Mouse (Mus musculus): ENCODE results near the gene Kat5. TPM values are rescaled to one million over a fixed set of nuclear protein-coding genes. Genes with fewer than 3 reads are reported as not detected.

The Kat5 gene
- polyA plus RNA-seq, 1 experiment from 2014 or later, result 37.4 TPM

GRCm38 (mm10) chr19:5580776-5581175, 29.3 kb downstream of the Kat5 start:
- no peak for ATAC-seq
- no peak overlapping the region for H3K4me3 ChIP-seq (ENCODE audit: low read depth, low read length)
- H3K27ac ChIP-seq (ENCODE audit: low read depth, low read length), result no peak overlapping the region
- no peaks in the 10 kb centered on the region for H3K36me3 ChIP-seq (ENCODE audit: control insufficient read depth, insufficient read depth)
- no peaks in the 10 kb centered on the region for H3K27me3 ChIP-seq (replicated peaks; ENCODE audit: control insufficient read depth, insufficient read depth, low read length)
- no peak overlapping the region for H3K9ac ChIP-seq (ENCODE audit: low read depth, low read length)
- TF ChIP-seq CTCF (IDR thresholded peaks at IDR 0.05; ENCODE audit: low read depth), result no peak
- 91% methylated on average over 6 of the region's 6 CpGs for WGBS
- no peak overlapping the region for H3K4me2 ChIP-seq (replicated peaks; ENCODE audit: low read depth)
- H3K9me3 ChIP-seq (ENCODE audit: control insufficient read depth), result no peaks in the 10 kb centered on the region
- no peaks in the 10 kb centered on the region for H3K4me1 ChIP-seq (replicated peaks; ENCODE audit: control insufficient read depth, insufficient read depth, low read length)

DNA sequence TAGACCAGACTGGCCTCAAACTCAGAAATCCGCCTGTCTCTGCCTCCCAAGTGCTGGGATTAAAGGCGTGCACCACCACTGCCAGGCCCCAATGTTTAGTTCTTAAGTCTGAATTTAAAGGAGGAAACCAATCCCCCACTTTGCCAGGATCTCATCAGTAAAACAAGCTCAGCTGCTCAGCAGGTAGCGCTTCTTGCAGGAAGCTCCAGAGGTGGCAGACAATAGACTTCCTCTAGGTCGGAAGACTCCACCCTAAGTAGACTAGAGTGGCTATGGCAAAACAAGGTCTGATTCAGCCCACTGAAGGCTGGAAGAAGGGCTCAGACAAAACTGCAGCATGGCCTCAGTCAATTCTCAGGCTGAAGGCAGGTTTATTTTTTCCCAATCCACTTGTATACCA, 30.1 kb downstream of the Kat5 start:
- WGBS, result 75% methylated on average over 4 of the region's 4 CpGs
- no peaks in the 10 kb centered on the region for H3K36me3 ChIP-seq (ENCODE audit: control insufficient read depth, insufficient read depth)
- no peaks in the 10 kb centered on the region for H3K27me3 ChIP-seq (replicated peaks; ENCODE audit: control insufficient read depth, insufficient read depth, low read length)
- H3K4me2 ChIP-seq (replicated peaks; ENCODE audit: low read depth), result no peak overlapping the region
- H3K9me3 ChIP-seq (ENCODE audit: control insufficient read depth), result no peaks in the 10 kb centered on the region
- H3K27ac ChIP-seq (ENCODE audit: low read depth, low read length), result no peak overlapping the region
- ATAC-seq, result no peak
- H3K4me3 ChIP-seq (ENCODE audit: low read depth, low read length), result no peak overlapping the region
- H3K9ac ChIP-seq (ENCODE audit: low read depth, low read length), result no peak overlapping the region
- no peaks in the 10 kb centered on the region for H3K4me1 ChIP-seq (replicated peaks; ENCODE audit: control insufficient read depth, insufficient read depth, low read length)
- no peak for TF ChIP-seq CTCF (IDR thresholded peaks at IDR 0.05; ENCODE audit: low read depth)

DNA sequence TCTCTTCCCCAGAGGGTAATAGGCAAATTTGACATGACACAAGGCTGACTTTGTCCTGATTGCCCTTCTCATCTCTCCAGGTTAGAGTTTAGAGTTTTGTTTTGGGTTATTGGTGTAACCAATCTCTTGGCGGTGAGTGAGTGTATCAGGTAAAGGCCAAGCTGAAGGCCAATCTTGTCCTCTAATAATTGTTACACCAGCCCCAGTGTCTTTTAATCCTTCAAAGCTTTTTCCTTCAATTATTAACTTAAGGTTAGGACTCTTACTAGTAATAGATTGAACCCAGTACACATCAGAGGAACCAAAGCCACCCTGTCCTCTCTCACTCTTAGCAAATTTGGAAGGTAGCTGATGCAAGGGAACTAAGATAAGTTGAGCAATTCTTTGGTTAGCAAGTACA, 34.7 kb downstream of the Kat5 start:
- no peaks in the 10 kb centered on the region for H3K9me3 ChIP-seq (ENCODE audit: control insufficient read depth)
- H3K27me3 ChIP-seq (replicated peaks; ENCODE audit: control insufficient read depth, insufficient read depth, low read length), result no peaks in the 10 kb centered on the region
- no peak overlapping the region for H3K4me3 ChIP-seq (ENCODE audit: low read depth, low read length)
- H3K4me2 ChIP-seq (replicated peaks; ENCODE audit: low read depth), result no peak overlapping the region
- H3K9ac ChIP-seq (ENCODE audit: low read depth, low read length), result no peak overlapping the region
- H3K27ac ChIP-seq (ENCODE audit: low read depth, low read length), result no peak overlapping the region
- no peak for TF ChIP-seq CTCF (IDR thresholded peaks at IDR 0.05; ENCODE audit: low read depth)
- no peaks in the 10 kb centered on the region for H3K4me1 ChIP-seq (replicated peaks; ENCODE audit: control insufficient read depth, insufficient read depth, low read length)
- 59% methylated on average over 1 of the region's 1 CpGs for whole genome bisulfite sequencing
- H3K36me3 ChIP-seq (ENCODE audit: control insufficient read depth, insufficient read depth), result peaks cover 13% of the 10 kb centered on the region
- no peak for ATAC-seq

DNA sequence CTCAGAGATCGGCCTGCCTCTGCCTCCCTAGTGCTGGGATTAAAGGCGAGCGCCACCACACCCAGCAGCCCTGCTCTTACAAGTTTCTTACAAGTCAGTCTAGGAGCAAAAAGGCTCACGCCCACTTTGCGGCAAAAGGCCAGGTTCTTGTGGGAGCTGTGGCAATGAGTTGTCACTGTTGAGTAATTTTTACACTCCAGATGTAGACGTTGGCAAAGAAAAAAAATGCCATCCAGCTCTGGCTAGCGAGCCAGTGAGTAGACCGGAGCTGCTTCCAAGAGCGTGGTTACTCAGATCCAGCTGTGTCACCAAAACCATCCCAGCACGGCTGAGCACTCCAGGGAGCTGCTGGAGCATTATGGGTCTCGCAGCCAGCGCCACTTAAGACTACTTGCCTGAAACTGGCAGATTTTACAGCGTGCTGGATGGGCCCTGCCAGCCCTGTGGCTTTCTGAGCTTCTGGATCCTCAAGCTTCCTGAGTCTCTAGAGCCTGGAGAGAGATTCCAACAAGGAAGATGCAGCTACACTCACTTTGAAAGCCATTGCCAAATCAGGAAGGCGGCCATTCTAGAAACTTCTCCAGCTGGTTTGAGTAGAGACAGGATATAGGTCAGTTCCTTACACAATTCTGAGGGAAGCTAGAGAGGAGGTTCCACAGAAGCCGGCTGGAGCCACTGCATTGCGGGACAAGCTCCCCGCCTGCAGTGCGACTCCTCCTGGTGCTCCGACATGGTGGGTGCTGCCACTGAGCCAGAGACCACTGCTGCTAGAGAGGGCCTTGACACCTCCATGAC, 37.5 kb downstream of the Kat5 start:
- Histone ChIP-seq H3K9me3 (ENCODE audit: control insufficient read depth) (no peaks in the 10 kb centered on the region), H3K9ac (ENCODE audit: low read depth, low read length) (no peak overlapping the region), H3K4me1 (replicated peaks; ENCODE audit: control insufficient read depth, insufficient read depth, low read length) (0 out of 2 replicates have a peak, but pooled peaks cover 3% of the 10 kb centered on the region), H3K27ac (ENCODE audit: low read depth, low read length) (no peak overlapping the region; the same call in 1 of the 2 replicates), H3K4me3 (ENCODE audit: low read depth, low read length) (no peak overlapping the region), H3K27me3 (replicated peaks; ENCODE audit: control insufficient read depth, insufficient read depth, low read length) (no peaks in the 10 kb centered on the region), H3K36me3 (ENCODE audit: control insufficient read depth, insufficient read depth) (peaks cover 27% of the 10 kb centered on the region), H3K4me2 (replicated peaks; ENCODE audit: low read depth) (no peak overlapping the region)
- ATAC-seq, result no peak
- no peak for TF ChIP-seq CTCF (IDR thresholded peaks at IDR 0.05; ENCODE audit: low read depth)
- WGBS, result 80% methylated on average over 19 of the region's 19 CpGs

GRCm38 (mm10) chr19:5571831-5572230, 38.2 kb downstream of the Kat5 start:
- H3K27me3 ChIP-seq (replicated peaks; ENCODE audit: control insufficient read depth, insufficient read depth, low read length), result no peaks in the 10 kb centered on the region
- no peak overlapping the region for H3K9ac ChIP-seq (ENCODE audit: low read depth, low read length)
- H3K4me1 ChIP-seq (replicated peaks; ENCODE audit: control insufficient read depth, insufficient read depth, low read length), result 0 out of 2 replicates have a peak, but pooled peaks cover 6% of the 10 kb centered on the region
- H3K36me3 ChIP-seq (ENCODE audit: control insufficient read depth, insufficient read depth), result peaks cover 27% of the 10 kb centered on the region
- no peak overlapping the region for H3K4me2 ChIP-seq (replicated peaks; ENCODE audit: low read depth)
- no peak for TF ChIP-seq CTCF (IDR thresholded peaks at IDR 0.05; ENCODE audit: low read depth)
- no peak overlapping the region for H3K27ac ChIP-seq (ENCODE audit: low read depth, low read length)
- 77% methylated on average over 5 of the region's 5 CpGs for WGBS
- H3K4me3 ChIP-seq (ENCODE audit: low read depth, low read length), result no peak overlapping the region
- no peak for ATAC-seq
- H3K9me3 ChIP-seq (ENCODE audit: control insufficient read depth), result no peaks in the 10 kb centered on the region

DNA sequence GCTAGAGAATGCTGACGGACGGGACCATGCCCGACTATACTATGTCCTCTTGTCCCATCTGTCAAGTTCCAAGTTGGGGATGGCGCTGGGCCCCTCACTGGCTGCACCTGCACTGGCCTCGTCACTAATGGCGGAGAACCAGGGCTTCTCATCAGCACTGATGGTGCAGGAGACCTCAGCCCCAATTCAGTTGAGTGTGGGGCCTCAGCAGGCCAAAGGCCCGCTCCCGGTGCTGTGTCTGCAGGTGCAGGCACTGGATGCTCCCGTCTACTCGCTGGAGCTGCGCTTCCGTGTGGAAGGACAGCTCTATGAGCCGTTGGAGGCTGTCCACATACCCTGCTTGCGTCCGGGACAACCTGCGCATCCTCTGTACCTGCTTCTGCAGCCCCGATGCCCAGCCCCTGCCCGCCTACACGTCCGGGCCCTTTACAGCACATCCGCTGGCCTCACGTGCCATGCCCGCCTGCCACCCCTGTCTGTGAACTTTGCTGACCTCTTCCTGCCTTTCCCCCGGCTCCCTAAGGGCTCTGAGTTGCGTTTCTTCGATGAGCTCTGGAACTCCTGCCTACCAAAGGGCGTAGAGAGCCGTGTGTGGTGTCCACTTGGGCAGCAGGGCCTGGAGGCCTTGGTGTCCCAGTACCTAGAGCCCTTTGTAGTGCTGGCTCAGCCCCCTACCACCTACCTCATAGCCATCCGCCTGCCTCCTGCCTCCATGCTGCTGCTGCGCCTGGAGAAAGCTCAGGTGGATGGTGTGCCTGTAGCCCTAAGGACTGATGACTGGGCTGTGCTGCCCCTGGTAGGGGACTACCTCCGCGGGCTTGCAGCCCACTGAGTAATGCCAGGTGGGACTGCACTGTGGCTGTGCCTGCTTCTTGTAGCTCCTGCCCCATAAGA, 39.4 kb downstream of the Kat5 start:
- no peak overlapping the region; the same call in 1 of the 2 replicates for H3K4me2 ChIP-seq (replicated peaks; ENCODE audit: low read depth)
- no peak overlapping the region for H3K4me3 ChIP-seq (ENCODE audit: low read depth, low read length)
- ATAC-seq, result no peak
- peaks cover 27% of the 10 kb centered on the region for H3K36me3 ChIP-seq (ENCODE audit: control insufficient read depth, insufficient read depth)
- no peak overlapping the region for H3K27ac ChIP-seq (ENCODE audit: low read depth, low read length)
- no peak for TF ChIP-seq CTCF (IDR thresholded peaks at IDR 0.05; ENCODE audit: low read depth)
- 90% methylated on average over 32 of the region's 32 CpGs for WGBS
- 0 out of 2 replicates have a peak, but pooled peaks cover 9% of the 10 kb centered on the region for H3K4me1 ChIP-seq (replicated peaks; ENCODE audit: control insufficient read depth, insufficient read depth, low read length)
- H3K27me3 ChIP-seq (replicated peaks; ENCODE audit: control insufficient read depth, insufficient read depth, low read length), result no peaks in the 10 kb centered on the region
- no peak overlapping the region for H3K9ac ChIP-seq (ENCODE audit: low read depth, low read length)
- no peaks in the 10 kb centered on the region for H3K9me3 ChIP-seq (ENCODE audit: control insufficient read depth)
